Mouse (Mus musculus) right cerebral cortex, postnatal 25 days (tissue): ENCODE measurements around the gene Mknk2.

Experiments used
- DNase-seq: peaks from one replicate; pipeline ENCODE4 v3.0.0; 2022

The Mknk2 gene

GRCm38 (mm10) chr10:80677942-80678436 lies at the start of gene Mknk2:
TSS of gene Mknk2 (minus strand) at chr10:80678112.
- peak; percentile 75 for DNase-seq

- DNase-seq = no peak
These were observed 39.4 kb upstream of the Mknk2 start for GRCm38 (mm10) chr10:80717281-80717680.

- no peak for DNase-seq
These were observed 32.9 kb upstream of the Mknk2 start for GRCm38 (mm10) chr10:80710834-80711233.

GRCm38 (mm10) chr10:80705479-80705878 lies 27.6 kb upstream of the Mknk2 start:
- no peak for DNase-seq

- no peak for DNase-seq
These were observed 27.1 kb upstream of the Mknk2 start for GRCm38 (mm10) chr10:80705033-80705432.

- no peak for DNase-seq
These were observed 26.5 kb upstream of the Mknk2 start for GRCm38 (mm10) chr10:80704418-80704817.

- no peak for DNase-seq
These were observed 25.7 kb upstream of the Mknk2 start for GRCm38 (mm10) chr10:80703643-80704042.

- DNase-seq = peak; percentile 93
These were observed 24.9 kb upstream of the Mknk2 start for GRCm38 (mm10) chr10:80702536-80703390.

GRCm38 (mm10) chr10:80701721-80702535 lies 24.0 kb upstream of the Mknk2 start, which contains the start of the genes Mob3a and Izumo4:
TSS of gene Mob3a (minus strand) at chr10:80701977.
TSS of gene Izumo4 (plus strand) at chr10:80702184.
- DNase-seq = peak; percentile 99

- no peak for DNase-seq
These were observed 22.8 kb upstream of the Mknk2 start for GRCm38 (mm10) chr10:80700732-80701131.

GRCm38 (mm10) chr10:80700038-80700504 lies 22.2 kb upstream of the Mknk2 start:
- DNase-seq = no peak

GRCm38 (mm10) chr10:80698605-80699004 lies 20.7 kb upstream of the Mknk2 start:
- no peak for DNase-seq

- DNase-seq = no peak
These were observed 19.9 kb upstream of the Mknk2 start for GRCm38 (mm10) chr10:80697812-80698211.

- DNase-seq = no peak
These were observed 19.5 kb upstream of the Mknk2 start for GRCm38 (mm10) chr10:80697393-80697787.

- no peak for DNase-seq
These were observed 18.8 kb upstream of the Mknk2 start for GRCm38 (mm10) chr10:80696502-80697392.

- no peak for DNase-seq
These were observed 18.0 kb upstream of the Mknk2 start for GRCm38 (mm10) chr10:80695801-80696501.

GRCm38 (mm10) chr10:80695186-80695585 lies 17.3 kb upstream of the Mknk2 start:
- DNase-seq = no peak

GRCm38 (mm10) chr10:80694159-80694938 lies 16.4 kb upstream of the Mknk2 start:
- no peak for DNase-seq

GRCm38 (mm10) chr10:80693401-80694045 lies 15.6 kb upstream of the Mknk2 start:
- DNase-seq = no peak
